12 mouse cellular contexts compared by ENCODE assay signal in genomic region chr6:140550741-140551140, GRCm38 (mm10).
DNase-seq lines count a peak whose midpoint lies in the region; ATAC-seq and TF ChIP-seq lines count a peak whose summit lies in the region.
"Had no signal": no experiment of that assay in that cellular context is flagged by ENCODE, and none has a peak within 500 bp of the region (broad histone marks: within the 10 kb centered on the region; RNA-seq: fewer than 3 reads in every experiment).

No protein-coding gene starts in this region.

- TF ChIP-seq EP300 in liver, postnatal 0 days (IDR thresholded peaks at IDR 0.05; ENCODE audit: low read depth), result no peak

- no peak overlapping the region for H3K27ac ChIP-seq in liver, postnatal 0 days (ENCODE audit: low read depth)
- H3K27ac ChIP-seq in forebrain, embryonic 16.5 days (ENCODE audit: low read length), result no peak overlapping the region
- H3K27ac ChIP-seq: liver, embryonic 15.5 days; midbrain, embryonic 12.5 days had no signal

- TF ChIP-seq CTCF in liver, postnatal 0 days (IDR thresholded peaks at IDR 0.05; ENCODE audit: low read depth), result no peak

- H3K36me3 ChIP-seq in splenic B cell, adult 2 months (ENCODE audit: control insufficient read depth, insufficient read depth, low read length, poor library complexity, severe bottlenecking), result no peaks in the 10 kb centered on the region; the same call in 1 of the 2 replicates
- H3K36me3 ChIP-seq in liver, postnatal 0 days (replicated peaks; ENCODE audit: insufficient read depth, low read length), result peaks cover 3% of the 10 kb centered on the region; the same call in 1 of the 2 replicates
- peaks cover 12% of the 10 kb centered on the region for H3K36me3 ChIP-seq in forebrain, embryonic 16.5 days (ENCODE audit: control insufficient read depth, insufficient read depth)
- H3K36me3 ChIP-seq: liver, embryonic 15.5 days had no signal

- peak; percentile 52 for DNase-seq in adrenal gland, adult 2 months
- DNase-seq in adrenal gland, postnatal 4 days (ENCODE audit: low spot score in 2 of 2), result no peak
- DNase-seq in ovary, postnatal 36 days (ENCODE audit: low spot score), result peak; percentile 40
- no peak for DNase-seq in ovary, postnatal 14 days (ENCODE audit: low spot score)
- DNase-seq in cerebellum, postnatal 14 days, result peak; percentile 45 to 53
- DNase-seq in splenic B cell, adult 2 months (ENCODE audit: low read depth, low spot score), result peak; percentile 1
- DNase-seq in liver, postnatal 0 days, result no peak
- DNase-seq: kidney, adult 8-10 months; thymus, adult 2 months had no signal

- H3K4me3 ChIP-seq in liver, postnatal 0 days (ENCODE audit: low read depth, low read length), result no peak overlapping the region
- no peak overlapping the region for H3K4me3 ChIP-seq in forebrain, embryonic 16.5 days (replicated peaks; ENCODE audit: low read length)
- H3K4me3 ChIP-seq: liver, embryonic 15.5 days; midbrain, embryonic 12.5 days had no signal

- no peaks in the 10 kb centered on the region for H3K27me3 ChIP-seq in splenic B cell, adult 2 months (ENCODE audit: control insufficient read depth, insufficient read depth, low read length, poor library complexity, severe bottlenecking)
- H3K27me3 ChIP-seq in liver, postnatal 0 days (ENCODE audit: insufficient read depth, low read length), result no peaks in the 10 kb centered on the region
- no peaks in the 10 kb centered on the region for H3K27me3 ChIP-seq in forebrain, embryonic 16.5 days (replicated peaks; ENCODE audit: control insufficient read depth, insufficient read depth, low read length)
- H3K27me3 ChIP-seq: liver, embryonic 15.5 days; midbrain, embryonic 12.5 days had no signal

- WGBS in liver, postnatal 0 days (ENCODE audit: insufficient replicate concordance), result 75% methylated on average over 13 of the region's 13 CpGs
- 94% methylated on average over 13 of the region's 13 CpGs for WGBS in forebrain, embryonic 16.5 days

- no peak for ATAC-seq in liver, postnatal 0 days
- no peak for ATAC-seq in forebrain, embryonic 16.5 days

- no peak overlapping the region for H3K4me2 ChIP-seq in liver, postnatal 0 days (ENCODE audit: low read depth, low read length)
- H3K4me2 ChIP-seq in forebrain, embryonic 16.5 days (ENCODE audit: low read length), result no peak overlapping the region
- H3K4me2 ChIP-seq: liver, embryonic 15.5 days; midbrain, embryonic 12.5 days had no signal

- H3K9me3 ChIP-seq in liver, postnatal 0 days (ENCODE audit: low read length), result no peaks in the 10 kb centered on the region
- no peaks in the 10 kb centered on the region for H3K9me3 ChIP-seq in forebrain, embryonic 16.5 days (ENCODE audit: control insufficient read depth, low read length)
- H3K9me3 ChIP-seq: liver, embryonic 15.5 days; midbrain, embryonic 12.5 days had no signal

- peaks cover 7% of the 10 kb centered on the region; the same call in 1 of the 2 replicates for H3K4me1 ChIP-seq in liver, postnatal 0 days (ENCODE audit: insufficient read depth)
- H3K4me1 ChIP-seq in forebrain, embryonic 16.5 days (replicated peaks; ENCODE audit: control insufficient read depth, insufficient read depth, low read length), result no peaks in the 10 kb centered on the region; the same call in 1 of the 2 replicates

- no peak overlapping the region for H3K9ac ChIP-seq in liver, postnatal 0 days (replicated peaks)
- no peak overlapping the region for H3K9ac ChIP-seq in forebrain, embryonic 16.5 days (replicated peaks; ENCODE audit: low read depth, low read length)
- H3K9ac ChIP-seq: liver, embryonic 15.5 days; midbrain, embryonic 12.5 days had no signal

Comparison
In these comparisons a context has a peak if more than half of its experiments do, and no peak if none do; other contexts are left out.
1. DNase-seq: peak in adrenal gland, adult 2 months (single experiment), ovary, postnatal 36 days (single experiment), cerebellum, postnatal 14 days (2 of 2) and splenic B cell, adult 2 months (single experiment); none in adrenal gland, postnatal 4 days (0 of 2), ovary, postnatal 14 days (single experiment) and liver, postnatal 0 days (single experiment).